Mouse (Mus musculus) midbrain, embryonic 14.5 days (tissue): ENCODE measurements around the gene Tacr1. TPM values are rescaled to one million over a fixed set of nuclear protein-coding genes. Genes with fewer than 3 reads are reported as not detected.

Experiments
- ATAC-seq: fragments of 200-750 bp; cut with Nextera tagmentation; 2 replicates; pipeline ENCODE4 v1.8.0; 2017; ENCODE audit warnings: moderate number of reproducible peaks, moderate library complexity; ENCODE audit not compliant: low FRiP score, low TSS enrichment
- DNase-seq: peaks from one replicate; pipeline ENCODE4 v3.0.0-alpha.2; 2015
- H3K27ac ChIP-seq: fragments of 300-500 bp; sonication (generic); replicated peaks from 2 replicates; pipeline ENCODE4 v1.5.1; 2014; ENCODE audit warnings: mild to moderate bottlenecking, low read depth, low read length, moderate library complexity
- H3K27me3 ChIP-seq: fragments of 300-500 bp; sonication (generic); 2 replicates; pipeline ENCODE4 v1.6.1; 2014; ENCODE audit warnings: low read length, control low read depth, mixed read lengths; ENCODE audit not compliant: control insufficient read depth, insufficient read depth
- H3K36me3 ChIP-seq: fragments of 300-500 bp; sonication (generic); 2 replicates; pipeline ENCODE4 v1.6.1; 2014; ENCODE audit warnings: low read length, control low read depth; ENCODE audit not compliant: control insufficient read depth, insufficient read depth
- H3K4me1 ChIP-seq: fragments of 300-500 bp; sonication (generic); 2 replicates; pipeline ENCODE4 v1.6.1; 2014; ENCODE audit warnings: mild to moderate bottlenecking, antibody characterized with exemption, low read length, control low read depth; ENCODE audit not compliant: control insufficient read depth, insufficient read depth
- H3K4me2 ChIP-seq: fragments of 300-500 bp; sonication (generic); 2 replicates; pipeline ENCODE4 v1.6.1; 2014; ENCODE audit warnings: mild to moderate bottlenecking, low read length, moderate library complexity
- H3K4me3 ChIP-seq: fragments of 300-500 bp; sonication (generic); replicated peaks from 2 replicates; pipeline ENCODE4 v1.5.1; 2014; ENCODE audit warnings: low read depth, low read length
- H3K9ac ChIP-seq: fragments of 300-500 bp; sonication (generic); replicated peaks from 2 replicates; pipeline ENCODE4 v1.6.1; 2014; ENCODE audit warnings: mild to moderate bottlenecking, low read length, moderate library complexity
- H3K9me3 ChIP-seq: fragments of 300-500 bp; sonication (generic); 2 replicates; pipeline ENCODE4 v1.6.1; 2016; ENCODE audit warnings: low read length, control low read depth, mixed read lengths; ENCODE audit not compliant: control insufficient read depth
- whole genome bisulfite sequencing: fragments of 180-500 bp; shearing (Covaris S2); extraction: QIAGEN DNeasy Blood & Tissue Kit; methylation state at CpG from one replicate; pipeline ENCODE4 v1.1.7; 2014; 5-methylcytosine and 5-hydroxymethylcytosine counted together
- polyA plus RNA-seq: library from polyadenylated mRNA; unstranded; fragments of >200 nt; fragmentation: Nextera tagmentation; extraction: Ambion mirVana; gene quantifications from 2 replicates; pipeline ENCODE4 v1.2.1, GENCODE M21; 2014

Gene Tacr1
- polyA plus RNA-seq, 1 experiment from 2014 or later: 2.4 TPM

GRCm38 (mm10) chr6:82494481-82494880, 92.3 kb downstream of the Tacr1 start:
- no peak for DNase-seq
- Histone ChIP-seq H3K36me3 (no peaks in the 10 kb centered on the region), H3K4me1 (no peaks in the 10 kb centered on the region), H3K4me3 (no peak overlapping the region), H3K9ac (no peak overlapping the region), H3K9me3 (no peaks in the 10 kb centered on the region), H3K27ac (no peak overlapping the region), H3K4me2 (no peak overlapping the region), H3K27me3 (no peaks in the 10 kb centered on the region)
- ATAC-seq: no peak
- WGBS: 79% methylated on average over 6 of the region's 6 CpGs

DNA sequence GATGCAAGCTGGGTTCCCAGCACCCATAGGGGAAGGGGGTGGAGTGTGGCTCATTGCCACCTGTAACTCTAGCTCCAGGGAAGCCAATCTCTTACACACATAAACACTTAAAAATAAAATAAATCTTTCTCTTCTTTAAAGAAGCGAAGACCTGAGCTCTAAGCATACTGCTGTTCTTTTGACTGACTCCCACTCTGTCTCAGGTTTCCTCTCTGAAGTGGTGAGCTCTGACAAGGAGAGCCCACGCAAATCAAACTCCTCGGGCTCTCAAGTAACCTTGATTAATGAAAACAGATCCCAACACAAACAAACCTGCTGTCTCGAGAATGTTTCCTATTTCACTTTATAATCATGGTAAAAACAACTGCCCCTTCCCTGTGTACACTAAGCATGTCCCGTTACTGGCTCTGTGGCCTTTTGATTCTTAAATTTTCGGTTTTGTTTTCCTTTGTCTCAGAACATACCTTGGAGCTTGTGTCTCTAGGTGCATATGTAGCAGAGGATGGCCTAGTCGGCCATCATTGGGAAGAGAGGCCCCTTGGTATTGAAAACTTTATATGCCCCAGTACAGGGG, 108.8 kb downstream of the Tacr1 start:
- Histone ChIP-seq H3K4me3 (no peak overlapping the region), H3K27ac (no peak overlapping the region), H3K9ac (no peak overlapping the region), H3K4me2 (no peak overlapping the region), H3K4me1 (no peaks in the 10 kb centered on the region), H3K27me3 (no peaks in the 10 kb centered on the region), H3K9me3 (no peaks in the 10 kb centered on the region), H3K36me3 (no peaks in the 10 kb centered on the region)
- ATAC-seq (no peak), DNase-seq (no peak)
- WGBS: 84% methylated on average over 7 of the region's 7 CpGs

GRCm38 (mm10) chr6:82519626-82520025, 117.5 kb downstream of the Tacr1 start:
- H3K4me1 ChIP-seq: no peaks in the 10 kb centered on the region
- H3K27me3 ChIP-seq: no peaks in the 10 kb centered on the region
- H3K9ac ChIP-seq: no peak overlapping the region
- WGBS: 81% methylated on average over 3 of the region's 3 CpGs
- H3K27ac ChIP-seq: no peak overlapping the region
- DNase-seq (no peak), ATAC-seq (no peak)
- no peaks in the 10 kb centered on the region for H3K9me3 ChIP-seq
- no peak overlapping the region for H3K4me3 ChIP-seq
- H3K4me2 ChIP-seq: no peak overlapping the region
- H3K36me3 ChIP-seq: no peaks in the 10 kb centered on the region

GRCm38 (mm10) chr6:82522567-82522966, 120.4 kb downstream of the Tacr1 start:
- Histone ChIP-seq H3K9me3 (no peaks in the 10 kb centered on the region), H3K4me3 (no peak overlapping the region), H3K36me3 (no peaks in the 10 kb centered on the region), H3K27ac (no peak overlapping the region), H3K4me1 (no peaks in the 10 kb centered on the region), H3K4me2 (no peak overlapping the region), H3K27me3 (no peaks in the 10 kb centered on the region), H3K9ac (no peak overlapping the region)
- DNase-seq: no peak
- ATAC-seq: no peak
- WGBS: 91% methylated on average over 5 of the region's 5 CpGs

DNA sequence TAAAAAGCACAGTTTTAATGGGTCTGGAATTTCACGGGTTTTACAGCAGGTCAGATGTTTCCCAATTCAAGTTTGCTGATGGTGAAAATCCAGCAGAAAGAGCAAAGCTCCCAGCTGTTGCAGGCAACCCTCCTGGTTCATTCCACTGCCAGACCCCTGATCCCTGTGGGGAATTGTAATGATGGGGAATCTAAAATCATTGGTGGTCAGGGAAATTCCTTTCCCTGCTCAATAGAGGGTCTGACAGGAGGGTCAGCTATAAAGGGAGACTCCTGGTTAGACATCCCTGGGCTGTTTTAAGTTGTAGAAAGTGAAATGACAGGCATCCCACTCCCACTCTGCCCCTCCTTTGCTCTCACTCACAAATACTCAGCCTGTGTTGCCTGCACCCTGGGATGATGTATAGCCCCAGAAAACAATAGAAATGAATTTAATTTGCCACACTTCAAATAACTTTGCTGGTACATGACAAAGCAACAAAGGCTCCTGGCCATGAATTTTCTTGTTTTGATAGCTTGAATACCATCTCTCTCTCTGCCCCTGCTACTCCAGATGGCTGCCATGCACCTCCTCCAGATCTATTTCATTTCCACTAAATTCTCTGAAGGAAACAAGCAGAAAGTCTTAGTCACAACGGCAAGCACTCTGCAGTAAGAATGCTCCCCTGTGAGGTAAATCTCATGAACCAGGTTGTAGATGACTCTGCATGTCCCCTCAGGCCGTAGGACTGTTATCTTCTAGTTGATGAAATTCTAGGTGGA, 123.2 kb downstream of the Tacr1 start:
- no peak for ATAC-seq
- no peak overlapping the region for H3K9ac ChIP-seq
- H3K4me3 ChIP-seq: no peak overlapping the region

GRCm38 (mm10) chr6:82528631-82529030, 126.5 kb downstream of the Tacr1 start:
- DNase-seq (no peak), ATAC-seq (no peak)
- no peak overlapping the region for H3K27ac ChIP-seq
- H3K4me3 ChIP-seq: no peak overlapping the region
- WGBS: 76% methylated on average over 2 of the region's 2 CpGs
- no peaks in the 10 kb centered on the region for H3K36me3 ChIP-seq
- no peaks in the 10 kb centered on the region for H3K9me3 ChIP-seq
- no peaks in the 10 kb centered on the region for H3K4me1 ChIP-seq
- no peak overlapping the region for H3K4me2 ChIP-seq
- H3K9ac ChIP-seq: no peak overlapping the region
- no peaks in the 10 kb centered on the region for H3K27me3 ChIP-seq

More for the DNA sequence above, 123.2 kb downstream of the Tacr1 start:
- DNase-seq: no peak
- H3K4me2 ChIP-seq: no peak overlapping the region
- no peak overlapping the region for H3K27ac ChIP-seq
- H3K36me3 ChIP-seq: no peaks in the 10 kb centered on the region
- H3K4me1 ChIP-seq: no peaks in the 10 kb centered on the region
- WGBS: 35% methylated on average over 3 of the region's 3 CpGs
- no peaks in the 10 kb centered on the region for H3K9me3 ChIP-seq
- H3K27me3 ChIP-seq: no peaks in the 10 kb centered on the region

DNA sequence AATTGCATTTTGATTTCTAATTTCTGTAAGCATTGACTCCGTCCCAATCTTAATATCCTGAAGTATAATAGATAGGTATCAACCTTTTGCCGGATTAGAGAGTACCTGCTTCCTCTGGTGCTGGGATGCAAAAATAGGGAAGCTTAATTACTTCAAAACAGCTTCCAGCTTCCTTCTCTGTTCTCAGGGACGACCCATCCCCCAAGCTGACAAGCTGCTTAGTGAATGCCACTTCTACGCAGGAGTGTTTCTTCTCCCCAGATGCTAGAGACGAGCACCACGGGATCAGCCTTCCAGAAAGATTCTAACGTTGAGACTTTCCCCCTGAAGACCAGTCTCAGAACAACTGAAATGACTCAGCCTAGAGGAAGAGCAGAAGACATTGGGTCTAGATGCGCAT, 134.5 kb downstream of the Tacr1 start:
- Histone ChIP-seq H3K4me3 (no peak overlapping the region), H3K36me3 (no peaks in the 10 kb centered on the region), H3K4me2 (no peak overlapping the region), H3K4me1 (0 out of 2 replicates have a peak, but pooled peaks cover 5% of the 10 kb centered on the region), H3K9me3 (no peaks in the 10 kb centered on the region), H3K27me3 (no peaks in the 10 kb centered on the region), H3K27ac (no peak overlapping the region), H3K9ac (no peak overlapping the region)
- WGBS: 32% methylated on average over 8 of the region's 8 CpGs
- ATAC-seq (no peak), DNase-seq (peak; percentile 55)

- Histone ChIP-seq H3K9ac (no peak overlapping the region), H3K27ac (no peak overlapping the region), H3K9me3 (peaks cover 6% of the 10 kb centered on the region), H3K27me3 (no peaks in the 10 kb centered on the region), H3K4me3 (no peak overlapping the region), H3K4me1 (no peaks in the 10 kb centered on the region), H3K4me2 (no peak overlapping the region), H3K36me3 (no peaks in the 10 kb centered on the region)
- DNase-seq: no peak
- WGBS: 65% methylated on average over 3 of the region's 3 CpGs
- no peak for ATAC-seq
Observed at GRCm38 (mm10) chr6:82549270-82549669, 147.1 kb downstream of the Tacr1 start.

DNA sequence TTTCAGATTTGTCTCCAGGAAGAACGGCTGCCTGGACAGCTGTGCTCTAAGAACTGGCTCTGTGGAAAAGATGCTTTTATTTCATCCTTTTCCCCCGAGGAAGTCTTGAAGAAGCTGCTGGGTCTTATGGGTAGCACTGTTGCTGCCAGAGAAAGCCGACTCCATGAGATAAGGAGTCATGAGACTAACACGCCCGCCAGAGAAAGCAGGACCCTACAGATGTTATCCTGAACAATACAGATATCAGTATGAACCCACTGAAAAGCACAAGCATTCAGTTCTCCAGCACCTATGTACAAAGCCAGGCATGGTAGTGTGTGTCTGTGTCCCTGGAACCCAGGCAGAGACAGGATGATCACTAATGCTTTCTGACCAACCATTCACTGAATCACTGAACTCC, 173.3 kb downstream of the Tacr1 start:
- H3K27ac ChIP-seq: no peak overlapping the region
- no peak overlapping the region for H3K9ac ChIP-seq
- ATAC-seq (no peak), DNase-seq (no peak)
- no peaks in the 10 kb centered on the region for H3K36me3 ChIP-seq
- no peak overlapping the region for H3K4me3 ChIP-seq
- H3K4me2 ChIP-seq: no peak overlapping the region
- no peaks in the 10 kb centered on the region for H3K27me3 ChIP-seq
- no peaks in the 10 kb centered on the region for H3K9me3 ChIP-seq
- H3K4me1 ChIP-seq: no peaks in the 10 kb centered on the region
- 91% methylated on average over 5 of the region's 5 CpGs for WGBS
